Mouse (Mus musculus): ENCODE measurements at regions not wholly inside any gene's neighbourhood (a gene's known extent, or its start where the extent isn't known, plus 50 kb on each side); places are given as distances from the start of the nearest gene placed in this dataset.

- no peak overlapping the region for H3K27ac ChIP-seq (ENCODE audit: poor library complexity, severe bottlenecking)
- no peak overlapping the region for H3K4me3 ChIP-seq
- no peak overlapping the region for H3K4me2 ChIP-seq
- H3K27me3 ChIP-seq (replicated peaks) = no peaks in the 10 kb centered on the region
- no peak for ATAC-seq (ENCODE audit: insufficient number of reproducible peaks, low FRiP score)
- no peaks in the 10 kb centered on the region for H3K9me3 ChIP-seq (replicated peaks)
- no peaks in the 10 kb centered on the region for H3K36me3 ChIP-seq
- no peak overlapping the region for H3K9ac ChIP-seq
- WGBS = 71% methylated on average over 4 of the region's 4 CpGs
- no peaks in the 10 kb centered on the region for H3K4me1 ChIP-seq (replicated peaks)
These were observed 56.9 kb upstream of the Sox2 start for GRCm38 (mm10) chr3:34593279-34593678.

- H3K27me3 ChIP-seq (replicated peaks) = no peaks in the 10 kb centered on the region
- H3K9me3 ChIP-seq (replicated peaks) = no peaks in the 10 kb centered on the region
- no peak overlapping the region for H3K27ac ChIP-seq (ENCODE audit: poor library complexity, severe bottlenecking)
- no peaks in the 10 kb centered on the region for H3K36me3 ChIP-seq
- H3K9ac ChIP-seq = no peak overlapping the region
- ATAC-seq (ENCODE audit: insufficient number of reproducible peaks, low FRiP score) = no peak
- H3K4me3 ChIP-seq = no peak overlapping the region
- 82% methylated on average over 8 of the region's 8 CpGs for WGBS
- H3K4me1 ChIP-seq (replicated peaks) = no peaks in the 10 kb centered on the region
- H3K4me2 ChIP-seq = no peak overlapping the region
These were observed 72.2 kb upstream of the Sox2 start for GRCm38 (mm10) chr3:34577896-34578530.

GRCm38 (mm10) chr3:34577115-34577514, 73.1 kb upstream of the Sox2 start:
- Histone ChIP-seq H3K4me2 (no peak overlapping the region), H3K4me3 (no peak overlapping the region), H3K36me3 (no peaks in the 10 kb centered on the region), H3K27me3 (replicated peaks) (no peaks in the 10 kb centered on the region), H3K9ac (no peak overlapping the region), H3K4me1 (replicated peaks) (no peaks in the 10 kb centered on the region), H3K27ac (ENCODE audit: poor library complexity, severe bottlenecking) (no peak overlapping the region), H3K9me3 (replicated peaks) (no peaks in the 10 kb centered on the region)
- ATAC-seq (ENCODE audit: insufficient number of reproducible peaks, low FRiP score) = no peak
- 79% methylated on average over 6 of the region's 6 CpGs for WGBS

- Histone ChIP-seq H3K27ac (ENCODE audit: poor library complexity, severe bottlenecking) (no peak overlapping the region), H3K4me3 (no peak overlapping the region), H3K9ac (no peak overlapping the region), H3K9me3 (replicated peaks) (no peaks in the 10 kb centered on the region), H3K27me3 (replicated peaks) (no peaks in the 10 kb centered on the region), H3K4me1 (replicated peaks) (no peaks in the 10 kb centered on the region), H3K4me2 (no peak overlapping the region), H3K36me3 (no peaks in the 10 kb centered on the region)
- ATAC-seq (ENCODE audit: insufficient number of reproducible peaks, low FRiP score) = no peak
- 37% methylated on average over 11 of the region's 11 CpGs for WGBS
These were observed 74.0 kb upstream of the Sox2 start for GRCm38 (mm10) chr3:34576159-34576558.

- Histone ChIP-seq H3K36me3 (no peaks in the 10 kb centered on the region), H3K4me2 (no peak overlapping the region), H3K27ac (ENCODE audit: poor library complexity, severe bottlenecking) (no peak overlapping the region), H3K9ac (no peak overlapping the region), H3K27me3 (replicated peaks) (no peaks in the 10 kb centered on the region), H3K4me1 (replicated peaks) (peaks cover 3% of the 10 kb centered on the region; the same call in 1 of the 2 replicates), H3K4me3 (no peak overlapping the region), H3K9me3 (replicated peaks) (no peaks in the 10 kb centered on the region)
- WGBS = 81% methylated on average over 9 of the region's 9 CpGs
- no peak for ATAC-seq (ENCODE audit: insufficient number of reproducible peaks, low FRiP score)
These were observed 75.4 kb upstream of the Sox2 start for GRCm38 (mm10) chr3:34574711-34575350.

- Histone ChIP-seq H3K4me1 (replicated peaks) (peaks cover 4% of the 10 kb centered on the region; the same call in 1 of the 2 replicates), H3K9me3 (replicated peaks) (no peaks in the 10 kb centered on the region), H3K27ac (ENCODE audit: poor library complexity, severe bottlenecking) (no peak overlapping the region), H3K27me3 (replicated peaks) (no peaks in the 10 kb centered on the region), H3K4me3 (no peak overlapping the region), H3K36me3 (no peaks in the 10 kb centered on the region), H3K9ac (no peak overlapping the region), H3K4me2 (no peak overlapping the region)
- WGBS = 77% methylated on average over 7 of the region's 7 CpGs
- no peak for ATAC-seq (ENCODE audit: insufficient number of reproducible peaks, low FRiP score)
These were observed 76.9 kb upstream of the Sox2 start for GRCm38 (mm10) chr3:34573312-34573711.

- Histone ChIP-seq H3K4me1 (replicated peaks) (peaks cover 4% of the 10 kb centered on the region; the same call in 1 of the 2 replicates), H3K9me3 (replicated peaks) (no peaks in the 10 kb centered on the region), H3K4me2 (no peak overlapping the region), H3K9ac (no peak overlapping the region), H3K36me3 (no peaks in the 10 kb centered on the region), H3K4me3 (no peak overlapping the region), H3K27me3 (replicated peaks) (no peaks in the 10 kb centered on the region), H3K27ac (ENCODE audit: poor library complexity, severe bottlenecking) (no peak overlapping the region)
- no peak for ATAC-seq (ENCODE audit: insufficient number of reproducible peaks, low FRiP score)
- WGBS = 85% methylated on average over 6 of the region's 6 CpGs
These were observed 78.1 kb upstream of the Sox2 start for GRCm38 (mm10) chr3:34572081-34572480.

GRCm38 (mm10) chr3:34571630-34572029, 78.6 kb upstream of the Sox2 start:
- 87% methylated on average over 9 of the region's 9 CpGs for WGBS
- Histone ChIP-seq H3K4me3 (no peak overlapping the region), H3K27me3 (replicated peaks) (no peaks in the 10 kb centered on the region), H3K4me1 (replicated peaks) (peaks cover 4% of the 10 kb centered on the region; the same call in 1 of the 2 replicates), H3K9me3 (replicated peaks) (no peaks in the 10 kb centered on the region), H3K9ac (no peak overlapping the region), H3K27ac (ENCODE audit: poor library complexity, severe bottlenecking) (no peak overlapping the region), H3K36me3 (no peaks in the 10 kb centered on the region), H3K4me2 (no peak overlapping the region)
- ATAC-seq (ENCODE audit: insufficient number of reproducible peaks, low FRiP score) = no peak

GRCm38 (mm10) chr3:34569998-34570397, 80.2 kb upstream of the Sox2 start:
- Histone ChIP-seq H3K27me3 (replicated peaks) (no peaks in the 10 kb centered on the region), H3K9me3 (replicated peaks) (no peaks in the 10 kb centered on the region), H3K4me2 (peak overlapping the region; percentile 18; the same call in 1 of the 2 replicates), H3K27ac (ENCODE audit: poor library complexity, severe bottlenecking) (no peak overlapping the region), H3K4me3 (no peak overlapping the region), H3K4me1 (replicated peaks) (peaks cover 4% of the 10 kb centered on the region; the same call in 1 of the 2 replicates), H3K36me3 (no peaks in the 10 kb centered on the region), H3K9ac (no peak overlapping the region)
- 65% methylated on average over 10 of the region's 10 CpGs for WGBS
- no peak for ATAC-seq (ENCODE audit: insufficient number of reproducible peaks, low FRiP score)

- Histone ChIP-seq H3K27me3 (replicated peaks) (no peaks in the 10 kb centered on the region), H3K27ac (ENCODE audit: poor library complexity, severe bottlenecking) (no peak overlapping the region), H3K4me3 (no peak overlapping the region), H3K36me3 (no peaks in the 10 kb centered on the region), H3K4me1 (replicated peaks) (peaks cover 4% of the 10 kb centered on the region; the same call in 1 of the 2 replicates), H3K9ac (no peak overlapping the region), H3K4me2 (no peak overlapping the region), H3K9me3 (replicated peaks) (no peaks in the 10 kb centered on the region)
- ATAC-seq (ENCODE audit: insufficient number of reproducible peaks, low FRiP score) = no peak
- WGBS = 63% methylated on average over 6 of the region's 6 CpGs
These were observed 82.0 kb upstream of the Sox2 start for GRCm38 (mm10) chr3:34568086-34568650.

- 37% methylated on average over 4 of the region's 4 CpGs for WGBS
- Histone ChIP-seq H3K4me2 (no peak overlapping the region), H3K36me3 (no peaks in the 10 kb centered on the region), H3K27ac (ENCODE audit: poor library complexity, severe bottlenecking) (no peak overlapping the region), H3K9me3 (replicated peaks) (no peaks in the 10 kb centered on the region), H3K9ac (no peak overlapping the region), H3K27me3 (replicated peaks) (no peaks in the 10 kb centered on the region), H3K4me3 (no peak overlapping the region), H3K4me1 (replicated peaks) (peaks cover 6% of the 10 kb centered on the region; the same call in 1 of the 2 replicates)
- no peak for ATAC-seq (ENCODE audit: insufficient number of reproducible peaks, low FRiP score)
These were observed 84.8 kb upstream of the Sox2 start for GRCm38 (mm10) chr3:34565386-34565785.
